Mouse (Mus musculus) adrenal gland, postnatal 4 days (tissue): ENCODE measurements around the gene 4933411K16Rik. TPM values are rescaled to one million over a fixed set of nuclear protein-coding genes. Genes with fewer than 3 reads are reported as not detected.
A peak's percentile ranks its signal among the peaks of the same experiment; 100 is the strongest.

ENCODE experiments used
- DNase-seq, 2 experiments: peaks; one replicate each; pipeline ENCODE4 v3.0.0; 2021 to 2022; ENCODE audit warnings: low spot score in 2 of 2, mixed read lengths in 2 of 2
- long read RNA-seq, 2 experiments: library from polyadenylated mRNA; stranded (forward); transcript quantifications; one replicate each; pipeline ENCODE4 v2.0.0; 2021
- total RNA-seq, 2 experiments: library from RNA; stranded (reverse); gene quantifications; 2 replicates each; pipeline ENCODE4 v1.2.3; 2021

4933411K16Rik gene
- 1 to 10 TPM; 1.5 to 1.6 TPM for total RNA-seq
- long read RNA-seq, experiment 1: 0 reads
- long read RNA-seq, experiment 2: 0 reads

- no peak for DNase-seq
Observed at GRCm38 (mm10) chr19:42051948-42052347, at the start of gene 4933411K16Rik. Gene 4933411K16Rik, plus strand, starts transcription at chr19:42052248.

GRCm38 (mm10) chr19:42004258-42004657 lies 47.8 kb upstream of the 4933411K16Rik start:
- no peak for DNase-seq

GRCm38 (mm10) chr19:42005616-42006015 lies 46.4 kb upstream of the 4933411K16Rik start:
- no peak for DNase-seq

GRCm38 (mm10) chr19:42006568-42006967 lies 45.5 kb upstream of the 4933411K16Rik start:
- DNase-seq: no peak

GRCm38 (mm10) chr19:42008586-42008985 lies 43.5 kb upstream of the 4933411K16Rik start:
- no peak for DNase-seq

GRCm38 (mm10) chr19:42009067-42009466 lies 43.0 kb upstream of the 4933411K16Rik start:
- DNase-seq: no peak

- no peak for DNase-seq
Observed at GRCm38 (mm10) chr19:42010436-42010835, 41.6 kb upstream of the 4933411K16Rik start.

- DNase-seq: no peak
Observed at GRCm38 (mm10) chr19:42011123-42011522, 40.9 kb upstream of the 4933411K16Rik start.

- DNase-seq: no peak
Observed at GRCm38 (mm10) chr19:42014231-42014825, 37.7 kb upstream of the 4933411K16Rik start.

- no peak for DNase-seq
Observed at GRCm38 (mm10) chr19:42015001-42015400, 37.0 kb upstream of the 4933411K16Rik start.

- DNase-seq: no peak
Observed at GRCm38 (mm10) chr19:42016251-42016650, 35.8 kb upstream of the 4933411K16Rik start.

GRCm38 (mm10) chr19:42016840-42017239 lies 35.2 kb upstream of the 4933411K16Rik start:
- DNase-seq: no peak

GRCm38 (mm10) chr19:42017399-42018247 lies 34.4 kb upstream of the 4933411K16Rik start:
- DNase-seq: peak in 1 of 2 experiments; percentile 35

- no peak for DNase-seq
Observed at GRCm38 (mm10) chr19:42019011-42019522, 33.0 kb upstream of the 4933411K16Rik start.

GRCm38 (mm10) chr19:42021681-42022541 lies 30.1 kb upstream of the 4933411K16Rik start:
- DNase-seq: no peak

- no peak for DNase-seq
Observed at GRCm38 (mm10) chr19:42022542-42022848, 29.6 kb upstream of the 4933411K16Rik start.

- peak; percentile 65 to 71 for DNase-seq
Observed at GRCm38 (mm10) chr19:42026158-42026557, 25.9 kb upstream of the 4933411K16Rik start.

- no peak for DNase-seq
Observed at GRCm38 (mm10) chr19:42031112-42031511, 20.9 kb upstream of the 4933411K16Rik start.

- DNase-seq: no peak
Observed at GRCm38 (mm10) chr19:42033611-42034010, 18.4 kb upstream of the 4933411K16Rik start.

- no peak for DNase-seq
Observed at GRCm38 (mm10) chr19:42034146-42034775, 17.8 kb upstream of the 4933411K16Rik start.
